Mouse (Mus musculus) cerebellum, postnatal 14 days (tissue): ENCODE data around the gene Sestd1.

Source experiments
- DNase-seq, 2 experiments: peaks; one replicate each; pipeline ENCODE4 v3.0.0; 2021; ENCODE audit warnings: mixed read lengths in 2 of 2

Gene Sestd1

DNA sequence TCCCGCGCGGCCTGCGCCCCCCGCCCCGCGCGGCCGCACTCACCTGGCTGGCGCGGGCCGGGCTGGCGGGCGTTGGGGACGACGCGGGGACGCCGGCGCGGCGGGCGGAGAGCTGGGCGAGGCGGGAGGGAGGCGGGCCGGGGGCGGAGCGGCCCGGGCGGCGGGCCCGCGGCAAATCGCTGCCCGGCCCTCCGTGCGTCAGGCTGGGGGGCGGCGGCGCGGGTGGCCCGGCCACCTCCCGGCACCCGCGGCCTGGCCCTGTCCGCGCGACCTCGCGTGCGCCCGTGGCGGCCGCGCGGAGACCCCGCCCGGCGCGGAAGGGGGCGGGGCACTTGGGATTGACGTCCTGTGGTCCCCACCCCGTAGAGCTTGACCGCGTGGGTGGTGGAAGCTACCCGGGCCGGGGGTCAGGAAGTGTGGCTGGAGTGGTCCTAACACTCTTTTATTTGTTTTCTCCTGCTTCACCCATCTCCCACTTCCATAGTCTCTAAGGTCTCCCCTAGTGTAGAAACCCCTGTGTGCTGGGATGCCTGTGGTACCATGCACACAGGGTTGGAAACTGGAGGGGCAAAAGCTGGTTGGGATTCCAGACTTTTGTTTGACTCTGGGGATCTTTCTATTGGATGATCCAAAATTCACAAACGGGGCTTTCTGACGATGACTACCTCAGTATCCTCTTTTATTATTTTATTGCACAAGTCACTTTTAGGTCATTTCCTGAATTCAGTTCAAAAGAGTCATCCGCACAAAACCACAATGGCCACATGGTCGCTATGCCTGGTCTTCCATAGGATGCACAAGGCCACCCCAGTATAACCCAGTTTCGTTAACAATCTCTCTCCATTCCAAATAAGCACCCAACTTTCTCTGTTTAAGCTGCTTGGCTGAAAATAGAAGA lies at the start of gene Sestd1:
Sestd1 (minus strand) TSS at position 81 of the 898 bp plus-strand sequence.
- DNase-seq: peak; percentile 72 to 80

DNA sequence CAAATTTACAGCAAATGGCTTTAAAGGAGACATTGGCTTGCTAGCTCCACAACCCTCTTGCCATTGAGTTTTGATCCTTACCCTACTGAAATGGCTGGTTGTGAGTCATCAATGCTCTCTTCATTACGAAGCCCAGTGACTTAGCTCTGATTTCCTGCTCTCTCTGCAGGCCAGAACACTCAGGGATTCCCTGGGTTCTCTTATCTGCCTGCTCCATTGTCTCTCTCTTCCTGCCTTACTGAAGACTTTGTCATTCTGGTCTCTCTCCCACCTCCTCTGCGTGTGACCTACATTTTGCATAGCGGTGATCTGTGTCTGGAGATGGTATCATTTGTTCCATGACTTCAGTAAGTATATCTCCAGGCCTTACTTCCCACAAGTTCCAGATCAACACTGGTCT lies 46.9 kb upstream of the Sestd1 start:
- no peak for DNase-seq

DNA sequence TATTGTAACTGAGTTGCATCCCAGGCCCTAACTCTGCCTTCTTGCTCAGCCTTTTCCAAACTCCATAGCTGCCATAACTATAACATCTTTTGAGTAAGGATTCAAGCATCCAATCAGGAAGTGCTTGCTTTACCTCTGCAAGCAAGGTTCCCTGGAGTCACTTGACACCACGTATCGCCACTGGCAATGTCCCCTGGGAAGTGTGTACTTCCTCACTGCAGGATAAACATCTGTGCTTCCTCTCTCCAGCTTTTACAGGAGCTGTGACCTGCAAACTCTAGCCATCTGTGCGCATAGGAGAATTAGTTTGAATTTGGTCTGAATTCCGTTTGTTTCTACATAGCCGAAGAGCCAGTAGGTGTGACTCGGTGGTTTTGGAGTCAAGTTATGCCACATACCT lies 43.3 kb upstream of the Sestd1 start:
- DNase-seq: no peak

DNA sequence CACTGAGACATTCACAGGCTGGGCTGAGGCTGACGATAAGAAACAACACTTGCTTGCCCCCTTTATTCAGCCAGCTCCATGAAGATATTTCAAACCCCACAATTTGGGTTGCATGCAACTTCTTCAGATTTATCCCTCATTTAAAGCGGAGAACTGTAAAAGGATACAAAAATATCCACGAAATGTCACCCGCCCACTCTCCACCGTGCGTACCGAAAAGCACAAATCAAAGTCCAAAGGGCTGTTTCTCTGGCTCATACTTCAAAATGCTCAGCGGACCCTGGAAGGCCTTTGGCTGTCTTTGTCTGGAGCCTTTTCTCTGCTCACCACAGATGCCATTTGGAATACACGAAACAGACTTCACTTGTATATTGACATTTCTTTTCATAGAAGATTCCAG lies 42.8 kb upstream of the Sestd1 start:
- DNase-seq: peak in 1 of 2 experiments; percentile 11

DNA sequence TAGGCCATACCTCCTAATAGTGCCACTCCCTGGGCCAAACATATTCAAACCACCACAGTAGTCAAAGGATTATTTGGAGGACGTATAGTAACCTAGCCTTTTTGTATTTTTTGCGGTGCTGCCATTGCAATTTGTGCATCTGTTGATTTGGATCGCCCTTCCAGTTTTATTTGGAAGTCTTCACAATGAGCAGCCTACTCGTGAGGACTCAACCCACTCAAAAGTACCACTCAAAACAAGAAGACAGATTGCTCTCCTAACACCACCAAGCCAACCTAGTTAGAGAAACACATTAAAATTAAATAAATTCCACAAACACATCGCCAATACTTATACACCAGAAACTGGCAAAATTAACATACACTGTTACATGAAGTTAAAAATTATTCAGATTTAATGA lies 38.8 kb upstream of the Sestd1 start:
- no peak for DNase-seq

DNA sequence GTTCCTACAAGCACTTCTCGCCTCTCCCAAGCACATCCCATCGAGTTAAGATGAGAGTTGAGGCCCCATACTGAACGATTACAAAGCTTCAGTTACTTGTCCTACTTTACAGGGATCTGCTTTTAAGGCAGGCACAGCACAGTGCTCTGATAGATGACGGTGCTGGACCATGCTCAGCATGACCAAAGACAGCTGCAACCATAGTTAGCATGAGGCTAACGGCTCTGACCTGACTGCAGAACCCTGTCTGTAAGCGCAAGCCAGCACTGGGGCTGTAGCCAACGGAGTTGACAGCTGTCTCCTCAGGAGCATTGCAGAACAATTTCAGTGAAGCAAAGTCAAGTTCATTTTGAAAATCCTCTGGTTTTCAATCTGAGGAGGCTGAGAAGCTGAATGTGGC lies 36.6 kb upstream of the Sestd1 start:
- peak; percentile 49 to 53 for DNase-seq

DNA sequence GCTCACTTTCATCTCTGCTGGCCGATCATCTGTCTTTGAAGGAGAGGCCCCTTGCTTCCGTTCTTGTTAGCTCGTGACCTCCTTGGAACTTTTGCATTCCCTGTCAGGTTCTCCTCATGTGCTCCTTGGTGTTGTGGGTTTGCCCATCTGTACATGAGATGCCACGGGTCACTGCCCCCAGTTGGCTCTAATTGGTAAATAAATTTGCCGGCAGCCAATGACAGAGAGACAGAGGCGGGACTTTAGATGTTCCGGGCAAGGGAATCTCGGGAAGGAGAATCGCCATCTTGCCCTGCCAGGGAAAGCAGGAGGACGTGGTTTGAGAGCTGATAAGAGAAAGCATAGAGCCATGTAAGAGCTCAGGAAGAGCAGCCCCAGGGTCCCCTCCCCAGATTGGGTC lies 33.5 kb upstream of the Sestd1 start:
- no peak for DNase-seq

DNA sequence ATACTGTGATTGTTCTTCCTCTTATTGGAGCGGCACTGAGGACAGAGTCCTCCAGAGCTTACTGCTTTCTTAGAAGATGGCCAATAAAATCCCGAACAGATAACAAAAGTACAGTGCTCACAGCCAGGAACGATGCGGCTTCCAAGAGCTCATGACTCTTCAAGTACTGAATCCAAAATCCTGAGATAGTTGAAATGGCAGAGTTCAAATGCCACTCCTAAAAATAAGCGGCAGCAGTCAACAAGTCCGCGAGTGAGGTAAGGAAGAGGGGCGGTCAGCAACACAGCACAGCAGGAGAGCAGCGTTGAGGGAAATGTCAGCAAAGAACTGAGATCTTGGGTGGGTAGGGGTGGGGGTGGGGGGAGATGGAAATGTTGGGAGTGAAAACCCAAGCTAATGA lies 32.2 kb upstream of the Sestd1 start:
- DNase-seq: no peak

DNA sequence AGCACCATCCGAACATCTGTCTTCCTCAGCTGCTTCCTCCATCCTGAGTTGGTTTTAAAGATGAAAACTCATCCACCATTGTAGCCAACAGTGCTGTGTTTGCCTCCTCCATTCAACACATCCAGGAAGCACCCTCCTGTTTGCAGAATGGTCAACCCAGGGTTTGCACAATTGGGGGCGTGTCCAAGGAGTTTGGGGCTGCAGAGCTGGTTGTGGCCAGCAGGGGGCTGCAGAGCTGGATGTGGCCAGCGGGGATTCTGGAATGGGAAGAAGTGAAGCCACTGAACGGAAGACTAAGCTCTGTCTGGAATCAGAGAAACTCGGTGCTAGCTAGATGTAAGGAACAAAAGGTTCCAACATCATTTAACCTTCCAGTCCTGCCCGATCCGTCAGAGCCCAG lies 28.9 kb upstream of the Sestd1 start:
- peak; percentile 5 to 16 for DNase-seq

DNA sequence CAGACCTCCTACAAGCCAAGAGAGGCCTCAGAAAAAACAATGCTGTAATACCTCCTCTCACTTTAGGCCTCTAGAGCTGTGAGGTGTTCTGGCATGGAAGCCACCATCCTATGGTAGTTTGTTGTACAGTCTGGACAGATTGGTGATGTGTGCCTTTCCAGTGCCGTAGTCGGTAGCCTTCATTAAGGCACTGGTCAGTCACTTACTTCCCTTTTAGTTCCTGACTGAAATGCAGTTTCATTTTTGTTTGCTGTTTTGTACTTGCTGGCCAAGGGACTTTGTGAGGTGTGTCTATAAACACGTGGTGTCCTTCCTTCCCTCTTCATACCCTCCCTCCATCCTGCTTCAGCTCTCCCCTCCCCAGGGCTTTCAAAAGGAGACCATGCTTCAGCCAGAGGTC lies 24.1 kb upstream of the Sestd1 start:
- DNase-seq: no peak

DNA sequence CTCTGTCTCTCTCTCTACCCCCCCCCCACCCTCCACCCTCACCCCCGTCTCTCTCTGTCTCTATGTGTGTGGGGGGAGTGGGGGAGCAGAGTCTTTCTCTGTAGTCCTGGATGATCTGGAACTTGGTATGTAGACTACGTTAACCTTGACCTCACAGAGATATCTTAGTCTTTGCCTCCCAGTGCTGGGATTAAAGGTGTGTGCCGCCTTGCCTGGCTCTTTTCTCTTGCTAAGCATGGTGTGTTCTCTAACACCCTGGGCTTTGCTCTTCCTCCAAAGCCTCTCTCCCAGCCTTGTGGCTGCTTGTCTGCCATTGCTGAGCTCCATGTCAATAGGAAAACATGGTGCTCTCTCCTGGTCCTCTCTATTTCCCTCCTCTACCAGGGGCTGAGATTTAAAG lies 23.3 kb upstream of the Sestd1 start:
- no peak for DNase-seq

DNA sequence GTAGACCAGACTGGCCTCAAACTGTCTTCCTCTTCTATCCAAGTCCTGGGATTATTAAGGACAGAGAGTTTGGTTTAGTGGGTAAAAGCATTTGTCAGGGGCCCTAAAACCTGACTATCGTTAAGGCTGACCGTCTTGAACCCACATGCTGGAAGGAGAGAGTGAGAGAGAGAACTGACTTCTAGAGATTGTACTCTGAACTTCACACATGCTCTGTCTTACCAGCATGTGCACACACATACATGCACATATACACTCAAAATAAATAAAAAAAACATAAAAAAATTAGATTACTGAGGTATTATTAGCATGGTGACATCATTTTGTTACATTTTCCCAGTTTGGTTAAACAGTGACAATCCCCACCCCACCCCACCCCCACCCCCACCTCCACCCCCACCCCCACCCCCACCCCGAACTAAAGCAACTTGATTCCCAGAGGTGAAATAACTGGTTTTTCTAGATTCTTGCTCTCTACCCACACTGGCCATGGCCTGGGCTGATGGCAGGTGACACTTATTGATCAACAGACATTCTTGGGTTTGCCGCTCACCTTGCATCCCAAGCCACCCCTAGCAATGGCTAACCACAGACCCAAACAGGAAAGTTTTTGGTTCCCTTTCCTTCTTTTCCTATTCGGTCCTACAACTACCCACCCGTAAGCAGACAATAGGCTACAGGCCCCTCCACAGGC lies 22.4 kb upstream of the Sestd1 start:
- no peak for DNase-seq

DNA sequence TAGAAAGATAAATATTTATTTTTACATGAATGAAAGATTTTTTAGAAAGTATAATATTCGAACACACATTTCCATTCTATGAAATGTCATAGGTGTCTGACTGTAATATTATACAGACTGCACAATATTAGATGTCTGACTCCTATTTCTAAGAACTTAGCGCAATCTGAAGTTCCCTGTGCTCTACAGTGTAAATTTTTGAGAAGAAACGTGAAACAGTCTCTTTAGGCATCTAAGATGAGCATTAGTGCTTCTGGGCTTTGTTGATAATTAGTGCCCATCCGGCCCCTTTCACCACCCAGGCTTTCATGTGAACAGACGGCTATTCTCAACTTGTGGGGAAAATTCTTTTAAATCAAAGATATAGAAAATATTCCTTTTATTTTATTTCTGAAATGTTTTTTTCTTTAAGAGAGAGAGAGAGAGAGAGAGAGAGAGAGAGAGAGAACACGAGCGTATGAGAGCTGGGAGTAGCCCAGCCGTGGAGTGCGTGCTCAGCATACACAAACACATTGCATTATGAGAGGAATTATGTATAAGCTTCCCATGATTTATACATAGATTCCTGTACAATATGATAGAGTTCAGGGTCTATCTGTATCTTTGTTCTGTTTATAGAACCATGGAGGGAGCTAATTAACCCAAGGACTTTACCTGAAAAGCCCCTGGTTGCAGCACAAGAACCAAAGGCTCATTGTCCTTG lies 21.4 kb upstream of the Sestd1 start:
- DNase-seq: no peak

DNA sequence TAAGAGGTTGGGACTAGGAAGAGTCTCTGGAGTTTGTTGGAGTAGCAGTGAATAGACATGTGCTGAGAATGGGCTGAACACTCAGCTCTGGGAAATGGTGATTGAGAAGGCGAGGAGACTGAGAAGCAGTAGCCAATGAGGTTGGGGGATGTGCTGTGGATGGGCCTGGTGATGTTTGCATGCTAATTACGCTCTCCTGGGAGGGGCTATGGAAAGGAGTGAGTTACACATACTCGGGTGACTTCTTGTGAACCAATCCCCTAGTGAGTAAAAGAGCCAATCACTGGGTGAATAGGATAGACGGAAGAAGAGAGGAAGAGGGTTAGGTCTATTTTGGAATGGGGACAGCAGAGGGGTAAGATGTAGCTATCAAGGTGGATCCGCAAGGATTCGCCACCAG lies 9.3 kb upstream of the Sestd1 start:
- DNase-seq: no peak

DNA sequence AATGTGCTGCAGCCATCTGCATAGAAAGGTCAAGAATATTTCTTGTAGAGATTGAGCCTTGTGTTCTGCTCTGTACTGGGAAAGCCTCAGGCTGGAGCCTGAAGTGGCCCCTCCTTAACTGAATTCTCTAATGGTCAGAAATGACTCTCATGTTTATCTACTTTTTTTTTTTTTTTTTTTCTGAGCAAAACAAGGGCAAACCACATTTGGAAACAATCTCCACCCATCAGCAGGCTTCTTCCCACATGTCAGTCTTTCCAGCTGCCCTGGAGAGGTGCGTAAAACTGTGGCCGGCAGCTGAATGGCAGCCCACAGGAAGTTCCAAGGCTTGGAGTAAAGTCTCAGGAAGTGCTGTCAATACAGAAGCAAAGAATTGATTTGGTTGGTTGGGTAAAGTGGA lies 6.4 kb upstream of the Sestd1 start:
- no peak for DNase-seq

DNA sequence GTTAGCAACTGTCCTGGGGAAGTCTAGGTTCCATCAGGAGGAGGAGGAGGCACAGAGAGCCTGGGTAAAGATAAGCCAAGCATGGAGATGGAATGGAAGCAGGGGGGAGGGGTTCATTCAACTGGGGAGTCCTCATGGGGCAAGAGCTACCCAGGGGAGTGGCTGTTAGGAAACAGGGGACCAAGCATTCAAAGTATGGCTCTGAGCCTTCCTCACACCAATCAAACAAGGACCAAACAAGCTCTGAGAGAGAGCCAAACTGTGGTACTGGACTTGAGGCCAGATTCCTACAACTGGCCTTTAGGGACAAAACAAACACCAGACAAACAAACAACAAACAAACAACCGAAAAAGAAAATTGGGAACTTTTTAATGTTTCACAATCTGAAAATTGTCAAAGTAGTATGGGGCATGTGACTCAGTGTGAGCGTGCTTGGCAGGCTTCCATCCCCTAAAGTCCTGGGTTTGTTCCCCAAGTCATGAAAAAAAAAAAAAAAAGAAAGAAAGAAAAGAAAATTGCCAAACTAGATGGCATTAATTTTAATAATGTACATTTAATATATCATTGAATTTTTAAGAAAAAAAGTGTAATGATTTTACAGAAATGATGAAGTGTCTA lies 4.0 kb upstream of the Sestd1 start:
- DNase-seq: no peak

DNA sequence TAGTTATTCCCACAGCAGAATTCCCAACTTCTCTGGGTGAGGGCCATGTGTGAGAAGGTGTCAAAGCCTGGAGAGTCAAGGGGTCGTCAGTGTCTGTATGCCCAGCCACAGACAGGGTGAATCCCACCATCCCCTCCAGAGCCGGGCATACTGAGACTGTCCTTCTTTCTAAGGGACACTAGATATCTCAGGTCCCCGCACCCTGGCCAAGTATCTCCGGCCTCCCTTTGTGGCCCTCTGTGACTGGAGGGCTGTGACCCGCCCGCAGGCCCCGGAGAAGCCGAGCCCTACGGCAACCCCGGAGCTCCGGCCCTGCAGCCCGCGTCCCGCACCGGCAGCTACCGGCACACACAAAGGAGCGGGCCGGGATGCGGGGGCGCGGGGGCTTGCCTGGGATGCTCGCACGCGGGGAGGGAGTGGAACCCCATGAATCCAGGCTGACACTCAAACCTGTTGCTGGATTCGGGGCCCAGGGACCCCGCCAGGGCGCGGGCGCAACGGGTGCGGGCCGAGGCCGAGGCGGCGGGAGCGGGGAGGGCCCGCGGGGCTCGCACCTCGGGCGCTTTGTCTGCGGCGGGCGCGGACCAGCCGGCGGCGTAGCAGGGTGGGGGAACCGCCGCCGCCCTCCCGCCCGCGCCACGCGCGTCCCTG lies 406 bp downstream of the Sestd1 start:
- peak; percentile 63 to 65 for DNase-seq

DNA sequence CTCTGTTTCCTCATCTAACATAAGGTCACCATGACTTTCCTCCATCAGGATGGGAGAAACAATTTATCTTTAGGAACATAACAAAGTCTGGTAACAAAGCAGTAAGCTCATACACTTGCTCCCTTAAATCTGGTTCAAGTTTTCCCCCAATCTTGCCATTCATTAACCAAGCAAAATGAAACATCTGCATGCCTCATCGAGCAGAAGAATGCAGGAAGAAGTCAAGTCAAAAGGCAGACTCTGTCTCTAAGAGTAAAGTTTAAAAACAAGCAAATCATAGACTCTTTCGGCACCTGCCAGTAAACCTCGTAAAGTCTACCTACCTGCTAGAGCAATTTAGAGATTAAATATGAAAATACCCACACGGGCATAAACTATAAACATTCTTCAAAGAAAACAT lies 3.1 kb downstream of the Sestd1 start:
- DNase-seq: no peak

DNA sequence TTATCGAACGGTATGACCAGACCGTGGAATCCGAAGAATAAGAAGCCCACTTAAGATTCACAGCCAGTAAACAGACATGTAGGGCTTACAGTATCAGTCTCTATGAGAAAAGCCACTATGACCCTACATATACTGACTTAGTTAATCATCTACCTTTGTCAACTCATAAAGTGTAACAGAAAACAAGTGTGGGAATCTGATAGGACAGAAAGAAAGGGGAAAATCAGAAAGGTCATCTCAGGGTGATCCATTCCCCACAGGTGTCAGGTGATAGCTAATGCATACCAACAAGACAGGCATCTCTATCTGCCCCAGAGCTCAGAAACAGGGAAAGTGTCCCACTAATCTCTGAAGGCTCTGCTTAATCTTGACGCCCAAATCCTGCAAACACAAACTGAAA lies 4.5 kb downstream of the Sestd1 start:
- DNase-seq: no peak

DNA sequence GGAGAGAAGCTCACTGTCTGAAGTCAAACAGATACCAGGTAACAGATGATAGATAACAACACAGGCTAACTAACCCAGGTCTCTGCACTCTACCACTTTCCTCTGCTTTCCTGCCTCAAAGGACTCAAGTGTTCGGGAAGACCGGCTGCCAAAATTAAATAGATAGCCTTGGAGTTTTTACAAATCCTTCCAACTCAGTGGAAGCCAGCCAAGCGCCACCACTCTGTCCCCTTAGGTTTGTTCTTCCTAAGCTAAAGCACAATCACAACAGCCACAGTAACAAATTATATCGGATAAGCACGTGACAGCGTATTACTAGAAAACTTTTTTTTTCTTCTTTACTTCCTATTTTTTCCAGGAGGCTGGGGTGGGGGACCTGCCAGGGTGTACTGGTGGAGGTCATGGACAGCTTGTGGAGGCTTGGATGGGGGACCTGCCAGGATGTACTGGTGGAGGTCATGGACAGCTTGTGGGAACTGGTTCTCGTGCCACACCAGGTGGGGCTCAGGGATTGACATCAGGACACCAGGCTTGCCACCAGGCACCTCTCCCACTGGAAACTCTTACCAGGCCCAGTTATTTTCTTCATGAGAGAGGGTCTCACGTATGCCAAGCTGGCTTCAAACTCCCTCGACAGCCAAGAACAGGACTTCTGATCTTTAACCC lies 5.3 kb downstream of the Sestd1 start:
- no peak for DNase-seq

DNA sequence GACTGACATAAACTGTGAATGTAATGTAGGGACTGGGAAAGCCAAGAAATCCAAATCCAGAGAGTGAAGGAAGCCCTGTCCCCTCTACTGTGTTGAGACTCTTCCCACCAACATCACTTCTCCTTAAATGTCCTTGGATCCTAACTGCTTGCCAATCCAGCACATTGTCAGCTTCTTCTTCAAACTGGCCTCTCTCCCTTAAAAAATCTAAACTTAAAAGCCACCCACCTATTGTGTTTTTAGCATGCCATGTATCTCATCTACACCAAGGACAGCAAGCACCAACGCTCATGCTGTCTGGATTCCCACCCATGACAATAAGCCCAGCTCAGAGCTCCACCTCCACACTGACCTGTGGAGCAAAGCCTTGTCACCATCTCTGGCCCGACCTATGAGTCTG lies 7.4 kb downstream of the Sestd1 start:
- no peak for DNase-seq

DNA sequence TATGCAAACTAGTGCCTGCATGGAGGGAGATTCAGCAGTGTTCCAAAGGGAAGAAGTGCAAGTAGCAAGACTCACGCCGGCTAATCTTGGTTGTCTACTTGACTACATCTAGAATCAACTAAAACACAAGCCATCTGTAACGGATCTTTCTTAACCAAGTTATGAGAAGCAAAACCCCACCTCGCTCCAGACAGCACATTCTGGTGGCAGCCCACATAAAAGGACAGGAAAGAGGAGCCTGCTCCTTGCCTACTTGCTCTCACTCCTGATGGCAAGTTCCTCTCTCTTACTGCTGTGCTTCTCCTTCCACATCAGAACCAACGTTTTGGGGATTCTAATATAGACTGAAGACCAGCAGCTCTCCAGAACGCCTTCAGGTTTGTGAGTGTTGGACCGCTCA lies 9.6 kb downstream of the Sestd1 start:
- no peak for DNase-seq
